In genomic region chr1:61924958-61925357, GRCm38 (mm10) we compare ENCODE assay signal across 10 mouse cellular contexts.
DNase-seq lines count a peak whose midpoint lies in the region; ATAC-seq lines count a peak whose summit lies in the region.
"Had no signal": no experiment of that assay in that cellular context is flagged by ENCODE, and none has a peak within 500 bp of the region (broad histone marks: within the 10 kb centered on the region; RNA-seq: fewer than 3 reads in every experiment).

No protein-coding gene starts in this region.

- no peak overlapping the region for H3K9ac ChIP-seq in forebrain, embryonic 16.5 days (replicated peaks; ENCODE audit: low read depth, low read length)
- H3K9ac ChIP-seq in forebrain, embryonic 13.5 days, result no peak overlapping the region

- no peaks in the 10 kb centered on the region for H3K36me3 ChIP-seq in forebrain, embryonic 16.5 days (ENCODE audit: control insufficient read depth, insufficient read depth)
- no peaks in the 10 kb centered on the region for H3K36me3 ChIP-seq in forebrain, embryonic 13.5 days (ENCODE audit: poor library complexity, severe bottlenecking)

- H3K27ac ChIP-seq in forebrain, embryonic 16.5 days (ENCODE audit: low read length), result no peak overlapping the region
- H3K27ac ChIP-seq in forebrain, embryonic 13.5 days, result no peak overlapping the region

- H3K4me3 ChIP-seq in forebrain, embryonic 16.5 days (replicated peaks; ENCODE audit: low read length), result no peak overlapping the region
- H3K4me3 ChIP-seq in forebrain, embryonic 13.5 days, result no peak overlapping the region

- no peaks in the 10 kb centered on the region for H3K9me3 ChIP-seq in forebrain, embryonic 16.5 days (ENCODE audit: control insufficient read depth, low read length)
- no peaks in the 10 kb centered on the region for H3K9me3 ChIP-seq in forebrain, embryonic 13.5 days (replicated peaks)

- peak; percentile 76 for ATAC-seq in forebrain, embryonic 16.5 days
- ATAC-seq in forebrain, embryonic 13.5 days, result no peak
- ATAC-seq: CD4-positive, CD25-positive, alpha-beta regulatory T cell, adult 4 months had no signal

- 9% methylated on average over 2 of the region's 2 CpGs for WGBS in forebrain, embryonic 16.5 days
- 14% methylated on average over 2 of the region's 2 CpGs for WGBS in forebrain, embryonic 13.5 days

- H3K4me2 ChIP-seq in forebrain, embryonic 16.5 days (ENCODE audit: low read length), result no peak overlapping the region
- H3K4me2 ChIP-seq in forebrain, embryonic 13.5 days, result no peak overlapping the region

- H3K27me3 ChIP-seq in forebrain, embryonic 16.5 days (replicated peaks; ENCODE audit: control insufficient read depth, insufficient read depth, low read length), result no peaks in the 10 kb centered on the region
- H3K27me3 ChIP-seq in forebrain, embryonic 13.5 days, result no peaks in the 10 kb centered on the region

- DNase-seq in layer of hippocampus, adult 9-10 months (ENCODE audit: low spot score), result peak; percentile 29
- no peak for DNase-seq in layer of hippocampus, postnatal 25 days (ENCODE audit: extremely low spot score in 1 of 2, low spot score in 1 of 2)
- peak; percentile 4 for DNase-seq in adipocyte (ENCODE audit: low spot score)
- peak; percentile 24 for DNase-seq in lung, postnatal 10 days
- DNase-seq in ovary, adult 18-20 months (ENCODE audit: low spot score), result no peak
- DNase-seq in testis, postnatal 10 days (ENCODE audit: low spot score), result no peak
- DNase-seq: heart, postnatal 14 days had no signal

- H3K4me1 ChIP-seq in forebrain, embryonic 16.5 days (replicated peaks; ENCODE audit: control insufficient read depth, insufficient read depth, low read length), result peaks cover 4% of the 10 kb centered on the region; the same call in 1 of the 2 replicates
- H3K4me1 ChIP-seq in forebrain, embryonic 13.5 days, result peaks cover 15% of the 10 kb centered on the region

Comparison
In these comparisons a context has a peak if more than half of its experiments do, and no peak if none do; other contexts are left out.
1. DNase-seq: peak in layer of hippocampus, adult 9-10 months (single experiment), adipocyte (single experiment) and lung, postnatal 10 days (single experiment); none in layer of hippocampus, postnatal 25 days (0 of 2), ovary, adult 18-20 months (single experiment) and testis, postnatal 10 days (single experiment).